Mouse (Mus musculus): Measurements from ENCODE around the gene Gnaq. TPM values are rescaled to one million over a fixed set of nuclear protein-coding genes. Genes with fewer than 3 reads are reported as not detected.
"Not testable (repeated sequence)": the region's sequence is repeated elsewhere in the genome, so short reads cannot be mapped to it uniquely, and the experiment has no call there.

Gene Gnaq
- 9.0 and 20.0 TPM in 2 replicates for polyA plus RNA-seq (2011; ENCODE audit: insufficient read depth, insufficient read length, low replicate concordance, missing spikeins)

- TF ChIP-seq CTCF (IDR thresholded peaks at IDR 0.05; ENCODE audit: control insufficient read depth, insufficient read depth, low read length), result no peak
- Histone ChIP-seq H3K27ac (ENCODE audit: control insufficient read depth, insufficient read depth, low read depth, low read length, poor library complexity) (peak within 1 kb of the TSS; percentile 93), H3K4me3 (replicated peaks; ENCODE audit: control insufficient read depth, low read depth, low read length) (peak within 1 kb of the TSS; percentile 99), H3K4me1 (ENCODE audit: control insufficient read depth, insufficient read depth, low read length) (no peaks in the 10 kb centered on the region; the same call in 1 of the 2 replicates)
- WGBS, result 3% methylated on average over 14 of the region's 14 CpGs
Measured at GRCm38 (mm10) chr19:16132791-16132864, at the start of gene Gnaq. Gene Gnaq (plus strand): TSS chr19:16132831.

GRCm38 (mm10) chr19:16083981-16084630, 48.5 kb upstream of the Gnaq start:
- 47% methylated on average over 21 of the region's 21 CpGs for WGBS
- not testable (repeated sequence) for H3K4me1 ChIP-seq (ENCODE audit: control insufficient read depth, insufficient read depth, low read length)
- Histone ChIP-seq H3K27ac (ENCODE audit: control insufficient read depth, insufficient read depth, low read depth, low read length, poor library complexity) (peak overlapping the region; percentile 73; the same call in 1 of the 2 replicates), H3K4me3 (replicated peaks; ENCODE audit: control insufficient read depth, low read depth, low read length) (peak overlapping the region; percentile 15)

- Histone ChIP-seq H3K4me1 (ENCODE audit: control insufficient read depth, insufficient read depth, low read length) (no peaks in the 10 kb centered on the region; the same call in 1 of the 2 replicates), H3K4me3 (replicated peaks; ENCODE audit: control insufficient read depth, low read depth, low read length) (no peak overlapping the region), H3K27ac (ENCODE audit: control insufficient read depth, insufficient read depth, low read depth, low read length, poor library complexity) (no peak overlapping the region; the same call in 1 of the 2 replicates)
- 48% methylated on average over 4 of the region's 4 CpGs for WGBS
- TF ChIP-seq CTCF (IDR thresholded peaks at IDR 0.05; ENCODE audit: control insufficient read depth, insufficient read depth, low read length), result no peak
- TF ChIP-seq POLR2A (IDR thresholded peaks at IDR 0.05; ENCODE audit: borderline replicate concordance, control insufficient read depth, low read depth, low read length), result no peak
Measured at GRCm38 (mm10) chr19:16085248-16085647, 47.4 kb upstream of the Gnaq start.

DNA sequence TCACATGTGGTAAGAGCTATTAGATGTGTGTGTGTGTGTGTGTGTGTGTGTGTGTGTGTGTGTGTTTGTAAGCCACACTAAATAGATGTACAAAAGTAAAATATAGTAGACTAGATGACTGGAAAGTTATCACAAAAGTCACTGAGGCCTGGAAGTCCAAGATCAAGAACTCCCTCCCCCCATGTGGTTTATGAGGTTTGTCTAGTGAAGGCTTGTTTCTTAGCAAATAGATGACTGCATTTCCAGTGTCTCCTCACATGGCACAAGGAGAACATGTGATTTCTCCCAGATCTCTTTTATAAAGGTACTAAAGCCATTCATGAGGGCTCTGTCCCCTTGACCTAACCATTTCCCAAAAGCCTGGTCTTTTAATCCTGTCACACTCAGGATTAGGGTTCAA, 46.5 kb upstream of the Gnaq start:
- Histone ChIP-seq H3K4me3 (replicated peaks; ENCODE audit: control insufficient read depth, low read depth, low read length) (no peak overlapping the region), H3K27ac (ENCODE audit: control insufficient read depth, insufficient read depth, low read depth, low read length, poor library complexity) (no peak overlapping the region), H3K4me1 (ENCODE audit: control insufficient read depth, insufficient read depth, low read length) (no peaks in the 10 kb centered on the region; the same call in 1 of the 2 replicates)
- TF ChIP-seq POLR2A (IDR thresholded peaks at IDR 0.05; ENCODE audit: borderline replicate concordance, control insufficient read depth, low read depth, low read length), result no peak
- TF ChIP-seq CTCF (IDR thresholded peaks at IDR 0.05; ENCODE audit: control insufficient read depth, insufficient read depth, low read length), result no peak

DNA sequence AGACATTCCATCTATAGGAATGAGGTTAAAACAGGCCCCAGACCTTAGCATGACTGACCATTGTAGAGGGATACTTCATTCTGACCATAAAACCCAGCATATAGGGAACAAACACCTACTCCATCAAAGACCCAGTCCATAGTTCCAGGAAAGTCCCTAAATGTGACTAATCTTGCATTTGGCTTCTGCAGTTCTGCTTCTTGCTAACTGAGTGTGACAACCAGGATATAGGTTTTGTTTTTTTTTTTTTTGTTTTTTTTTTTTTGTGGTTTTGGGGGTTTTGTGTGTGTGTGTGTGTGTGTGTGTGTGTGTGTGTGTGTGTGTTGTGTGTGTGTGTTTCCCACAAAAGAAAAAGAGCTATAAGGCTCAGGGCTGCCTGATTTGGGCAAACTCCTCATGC, 46.0 kb upstream of the Gnaq start:
- Histone ChIP-seq H3K4me1 (ENCODE audit: control insufficient read depth, insufficient read depth, low read length) (no peaks in the 10 kb centered on the region; the same call in 1 of the 2 replicates), H3K27ac (ENCODE audit: control insufficient read depth, insufficient read depth, low read depth, low read length, poor library complexity) (no peak overlapping the region), H3K4me3 (replicated peaks; ENCODE audit: control insufficient read depth, low read depth, low read length) (no peak overlapping the region)
- TF ChIP-seq CTCF (IDR thresholded peaks at IDR 0.05; ENCODE audit: control insufficient read depth, insufficient read depth, low read length) (no peak), POLR2A (IDR thresholded peaks at IDR 0.05; ENCODE audit: borderline replicate concordance, control insufficient read depth, low read depth, low read length) (no peak)

DNA sequence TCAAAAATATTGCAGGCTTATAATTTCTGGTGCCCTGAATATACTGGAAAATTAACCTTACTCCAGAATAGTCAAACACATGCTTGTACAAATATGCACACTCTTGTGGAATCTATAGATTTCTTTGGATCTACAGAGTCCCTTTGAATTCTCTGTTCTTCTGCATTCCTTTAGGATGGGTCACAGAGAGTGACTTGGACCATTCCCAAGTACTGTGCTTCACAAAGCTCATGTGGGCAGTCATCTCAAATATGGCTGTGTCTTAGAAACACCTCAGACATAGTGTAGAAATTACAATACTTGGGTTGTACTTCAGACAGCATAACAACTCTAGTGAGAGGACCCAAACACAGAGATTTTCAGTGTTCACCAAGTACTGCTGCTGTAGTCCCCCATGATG, 45.2 kb upstream of the Gnaq start:
- TF ChIP-seq POLR2A (IDR thresholded peaks at IDR 0.05; ENCODE audit: borderline replicate concordance, control insufficient read depth, low read depth, low read length), result no peak
- no peak for TF ChIP-seq CTCF (IDR thresholded peaks at IDR 0.05; ENCODE audit: control insufficient read depth, insufficient read depth, low read length)
- Histone ChIP-seq H3K4me3 (replicated peaks; ENCODE audit: control insufficient read depth, low read depth, low read length) (no peak overlapping the region), H3K27ac (ENCODE audit: control insufficient read depth, insufficient read depth, low read depth, low read length, poor library complexity) (no peak overlapping the region)

DNA sequence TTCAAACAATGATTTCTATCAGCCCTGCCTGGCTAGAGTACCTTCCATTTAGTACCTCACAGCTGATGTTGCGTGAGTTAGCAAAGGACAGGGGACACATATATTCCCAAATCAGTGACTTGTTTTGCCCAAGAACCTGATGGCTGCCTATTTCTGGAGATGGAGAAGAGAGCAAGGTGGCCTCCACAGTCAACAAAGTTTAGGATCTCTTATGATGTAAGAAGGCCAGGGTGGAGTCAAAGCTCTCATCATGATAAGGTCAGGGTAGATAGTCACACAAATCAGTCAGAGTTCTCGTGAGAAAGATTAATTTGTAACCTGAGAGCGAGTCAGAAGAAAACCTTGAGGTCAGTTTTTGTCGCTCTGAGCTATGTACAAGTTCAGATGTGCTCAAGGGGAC, 39.0 kb upstream of the Gnaq start:
- WGBS, result 77% methylated on average over 4 of the region's 4 CpGs
- TF ChIP-seq POLR2A (IDR thresholded peaks at IDR 0.05; ENCODE audit: borderline replicate concordance, control insufficient read depth, low read depth, low read length), result no peak
- no peak for TF ChIP-seq CTCF (IDR thresholded peaks at IDR 0.05; ENCODE audit: control insufficient read depth, insufficient read depth, low read length)
- H3K4me1 ChIP-seq (ENCODE audit: control insufficient read depth, insufficient read depth, low read length), result no peaks in the 10 kb centered on the region
- H3K4me3 ChIP-seq (replicated peaks; ENCODE audit: control insufficient read depth, low read depth, low read length), result no peak overlapping the region
- no peak overlapping the region for H3K27ac ChIP-seq (ENCODE audit: control insufficient read depth, insufficient read depth, low read depth, low read length, poor library complexity)

More for the DNA sequence above, 45.2 kb upstream of the Gnaq start:
- H3K4me1 ChIP-seq (ENCODE audit: control insufficient read depth, insufficient read depth, low read length), result no peaks in the 10 kb centered on the region; the same call in 1 of the 2 replicates

GRCm38 (mm10) chr19:16109901-16110300, 22.7 kb upstream of the Gnaq start:
- Histone ChIP-seq H3K4me1 (ENCODE audit: control insufficient read depth, insufficient read depth, low read length) (peaks cover 5% of the 10 kb centered on the region; the same call in 1 of the 2 replicates), H3K4me3 (replicated peaks; ENCODE audit: control insufficient read depth, low read depth, low read length) (no peak overlapping the region), H3K27ac (ENCODE audit: control insufficient read depth, insufficient read depth, low read depth, low read length, poor library complexity) (peak overlapping the region; percentile 38)
- WGBS, result 45% methylated on average over 3 of the region's 3 CpGs
- TF ChIP-seq CTCF (IDR thresholded peaks at IDR 0.05; ENCODE audit: control insufficient read depth, insufficient read depth, low read length) (no peak), POLR2A (IDR thresholded peaks at IDR 0.05; ENCODE audit: borderline replicate concordance, control insufficient read depth, low read depth, low read length) (no peak)

DNA sequence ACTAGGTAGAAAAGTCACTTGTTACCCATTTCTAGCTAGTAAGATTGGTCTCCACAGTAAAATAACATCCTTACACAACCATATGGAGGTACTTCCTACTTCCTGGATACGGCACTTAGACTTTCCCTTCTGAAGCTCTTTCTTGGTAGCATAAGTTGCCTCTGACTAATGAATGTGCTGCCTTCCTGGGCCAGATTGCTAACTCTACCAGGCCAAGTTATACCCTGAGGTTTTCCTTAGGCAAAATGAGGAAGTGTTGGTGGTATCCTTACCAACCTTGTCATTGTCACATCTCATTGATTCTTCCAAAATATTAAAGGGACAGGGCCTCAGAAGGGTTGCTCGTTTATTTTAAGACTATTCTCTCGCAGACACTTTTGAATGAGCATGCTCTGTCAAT, 22.0 kb upstream of the Gnaq start:
- 39% methylated on average over 3 of the region's 3 CpGs for WGBS
- Histone ChIP-seq H3K27ac (ENCODE audit: control insufficient read depth, insufficient read depth, low read depth, low read length, poor library complexity) (no peak overlapping the region), H3K4me1 (ENCODE audit: control insufficient read depth, insufficient read depth, low read length) (peaks cover 5% of the 10 kb centered on the region; the same call in 1 of the 2 replicates), H3K4me3 (replicated peaks; ENCODE audit: control insufficient read depth, low read depth, low read length) (no peak overlapping the region)
- no peak for TF ChIP-seq CTCF (IDR thresholded peaks at IDR 0.05; ENCODE audit: control insufficient read depth, insufficient read depth, low read length)
